Mouse (Mus musculus) stomach, embryonic 15.5 days (tissue): ENCODE results near the gene Ppa1. TPM values are rescaled to one million over a fixed set of nuclear protein-coding genes. Genes with fewer than 3 reads are reported as not detected.
"Not testable (repeated sequence)": the region's sequence is repeated elsewhere in the genome, so short reads cannot be mapped to it uniquely, and the experiment has no call there.

ENCODE experiments used
- ATAC-seq: fragments of 200-750 bp; cut with Nextera tagmentation; 2 replicates; pipeline ENCODE4 v1.8.0; 2017; ENCODE audit warnings: low read depth, moderate number of reproducible peaks, moderate TSS enrichment; ENCODE audit not compliant: insufficient read depth, low FRiP score
- H3K27ac ChIP-seq: fragments of 300-500 bp; sonication (generic); 2 replicates; pipeline ENCODE4 v1.5.1; 2015; ENCODE audit warnings: mild to moderate bottlenecking, inconsistent platforms
- H3K27me3 ChIP-seq: fragments of 300-500 bp; sonication (generic); replicated peaks from 2 replicates; pipeline ENCODE4 v1.6.1; 2015; ENCODE audit warnings: inconsistent platforms
- H3K36me3 ChIP-seq: fragments of 300-500 bp; sonication (generic); 2 replicates; pipeline ENCODE4 v1.6.1; 2015; ENCODE audit warnings: inconsistent platforms
- H3K4me1 ChIP-seq: fragments of 300-500 bp; sonication (generic); 2 replicates; pipeline ENCODE4 v1.6.1; 2015; ENCODE audit warnings: inconsistent platforms
- H3K4me2 ChIP-seq: fragments of 300-500 bp; sonication (generic); 2 replicates; pipeline ENCODE4 v1.6.1; 2015; ENCODE audit warnings: mild to moderate bottlenecking, inconsistent platforms
- H3K4me3 ChIP-seq: fragments of 300-500 bp; sonication (generic); replicated peaks from 2 replicates; pipeline ENCODE4 v1.5.1; 2015; ENCODE audit warnings: inconsistent platforms
- H3K9ac ChIP-seq: fragments of 300-500 bp; sonication (generic); 2 replicates; pipeline ENCODE4 v1.6.1; 2015; ENCODE audit warnings: inconsistent platforms
- H3K9me3 ChIP-seq: fragments of 300-500 bp; sonication (generic); 2 replicates; pipeline ENCODE4 v1.6.1; 2016; ENCODE audit warnings: inconsistent platforms
- WGBS: fragments of 180-500 bp; shearing (Covaris S2); methylation state at CpG from one replicate; pipeline ENCODE4 v1.1.7; 2015; 5-methylcytosine and 5-hydroxymethylcytosine counted together
- polyA plus RNA-seq: library from polyadenylated mRNA; unstranded; fragments of >200 nt; fragmentation: Nextera tagmentation; extraction: Ambion mirVana; gene quantifications from 2 replicates; pipeline ENCODE4 v1.2.1, GENCODE M21; 2015

Ppa1 gene
- polyA plus RNA-seq, 1 experiment from 2014 or later = 181 TPM

GRCm38 (mm10) chr10:61623874-61624273, 24.5 kb upstream of the Ppa1 start:
- not testable (repeated sequence) for ATAC-seq, H3K27ac ChIP-seq, H3K9me3 ChIP-seq, H3K4me3 ChIP-seq, H3K9ac ChIP-seq, H3K4me2 ChIP-seq, H3K36me3 ChIP-seq
- Histone ChIP-seq H3K4me1 (peaks cover 11% of the 10 kb centered on the region), H3K27me3 (peaks cover 21% of the 10 kb centered on the region)
- 69% methylated on average over 3 of the region's 3 CpGs for WGBS

GRCm38 (mm10) chr10:61624771-61625170, 23.6 kb upstream of the Ppa1 start:
- Histone ChIP-seq H3K4me2 (peak overlapping the region; percentile 90; the same call in 1 of the 2 replicates), H3K4me3 (no peak overlapping the region), H3K36me3 (no peaks in the 10 kb centered on the region), H3K9ac (no peak overlapping the region), H3K27me3 (peaks cover 21% of the 10 kb centered on the region), H3K9me3 (no peaks in the 10 kb centered on the region), H3K27ac (no peak overlapping the region), H3K4me1 (peaks cover 11% of the 10 kb centered on the region)
- 36% methylated on average over 5 of the region's 5 CpGs for WGBS
- no peak for ATAC-seq

- no peak overlapping the region for H3K9ac ChIP-seq
- H3K4me3 ChIP-seq = peak overlapping the region; percentile 41
- no peak overlapping the region for H3K27ac ChIP-seq
- H3K4me2 ChIP-seq = peak overlapping the region; percentile 90
- no peaks in the 10 kb centered on the region for H3K9me3 ChIP-seq
- no peak for ATAC-seq
- WGBS = 5% methylated on average over 74 of the region's 74 CpGs
- H3K4me1 ChIP-seq = peaks cover 11% of the 10 kb centered on the region
- no peaks in the 10 kb centered on the region for H3K36me3 ChIP-seq
- peaks cover 21% of the 10 kb centered on the region for H3K27me3 ChIP-seq
Measured at GRCm38 (mm10) chr10:61625381-61626257, 22.7 kb upstream of the Ppa1 start.

GRCm38 (mm10) chr10:61626551-61626950, 21.8 kb upstream of the Ppa1 start:
- no peak overlapping the region for H3K4me2 ChIP-seq
- ATAC-seq = no peak
- no peaks in the 10 kb centered on the region for H3K36me3 ChIP-seq
- 79% methylated on average over 3 of the region's 3 CpGs for WGBS
- H3K4me3 ChIP-seq = no peak overlapping the region
- H3K27ac ChIP-seq = no peak overlapping the region
- H3K27me3 ChIP-seq = peaks cover 21% of the 10 kb centered on the region
- H3K9ac ChIP-seq = no peak overlapping the region
- peaks cover 11% of the 10 kb centered on the region for H3K4me1 ChIP-seq
- no peaks in the 10 kb centered on the region for H3K9me3 ChIP-seq

GRCm38 (mm10) chr10:61627195-61627937, 21.0 kb upstream of the Ppa1 start:
- Histone ChIP-seq H3K4me3 (no peak overlapping the region), H3K9ac (no peak overlapping the region), H3K9me3 (no peaks in the 10 kb centered on the region), H3K27me3 (peaks cover 21% of the 10 kb centered on the region), H3K4me1 (peaks cover 11% of the 10 kb centered on the region), H3K27ac (no peak overlapping the region), H3K36me3 (no peaks in the 10 kb centered on the region), H3K4me2 (no peak overlapping the region)
- 56% methylated on average over 15 of the region's 15 CpGs for WGBS
- ATAC-seq = no peak

GRCm38 (mm10) chr10:61627938-61628250, 20.5 kb upstream of the Ppa1 start:
- Histone ChIP-seq H3K9me3 (no peaks in the 10 kb centered on the region), H3K4me2 (no peak overlapping the region), H3K4me3 (no peak overlapping the region), H3K36me3 (no peaks in the 10 kb centered on the region), H3K9ac (no peak overlapping the region), H3K27ac (no peak overlapping the region), H3K4me1 (peaks cover 11% of the 10 kb centered on the region), H3K27me3 (peaks cover 21% of the 10 kb centered on the region)
- no peak for ATAC-seq
- 75% methylated on average over 4 of the region's 4 CpGs for WGBS

- Histone ChIP-seq H3K4me2 (no peak overlapping the region), H3K4me3 (no peak overlapping the region), H3K27ac (no peak overlapping the region), H3K9me3 (no peaks in the 10 kb centered on the region), H3K9ac (no peak overlapping the region), H3K36me3 (no peaks in the 10 kb centered on the region), H3K27me3 (no peaks in the 10 kb centered on the region), H3K4me1 (no peaks in the 10 kb centered on the region)
- no peak for ATAC-seq
- 73% methylated on average over 10 of the region's 10 CpGs for WGBS
Measured at GRCm38 (mm10) chr10:61632445-61632844, 15.9 kb upstream of the Ppa1 start.

- ATAC-seq = no peak
- H3K27me3 ChIP-seq = no peaks in the 10 kb centered on the region
- H3K27ac ChIP-seq = no peak overlapping the region
- H3K9ac ChIP-seq = no peak overlapping the region
- H3K4me1 ChIP-seq = no peaks in the 10 kb centered on the region
- H3K36me3 ChIP-seq = no peaks in the 10 kb centered on the region
- no peak overlapping the region for H3K4me2 ChIP-seq
- H3K4me3 ChIP-seq = no peak overlapping the region
- H3K9me3 ChIP-seq = no peaks in the 10 kb centered on the region
- 74% methylated on average over 7 of the region's 7 CpGs for WGBS
Measured at GRCm38 (mm10) chr10:61637055-61637454, 11.3 kb upstream of the Ppa1 start.

- ATAC-seq = no peak
- no peaks in the 10 kb centered on the region for H3K9me3 ChIP-seq
- H3K36me3 ChIP-seq = no peaks in the 10 kb centered on the region
- no peaks in the 10 kb centered on the region for H3K27me3 ChIP-seq
- H3K4me1 ChIP-seq = no peaks in the 10 kb centered on the region
- H3K4me2 ChIP-seq = no peak overlapping the region
- no peak overlapping the region for H3K27ac ChIP-seq
- 69% methylated on average over 4 of the region's 4 CpGs for WGBS
- H3K4me3 ChIP-seq = no peak overlapping the region
- H3K9ac ChIP-seq = no peak overlapping the region
Measured at GRCm38 (mm10) chr10:61640363-61640762, 8.0 kb upstream of the Ppa1 start.

- Histone ChIP-seq H3K4me2 (no peak overlapping the region), H3K4me3 (no peak overlapping the region), H3K9ac (no peak overlapping the region), H3K27ac (no peak overlapping the region), H3K9me3 (no peaks in the 10 kb centered on the region), H3K36me3 (no peaks in the 10 kb centered on the region), H3K27me3 (no peaks in the 10 kb centered on the region), H3K4me1 (peaks cover 3% of the 10 kb centered on the region; the same call in 1 of the 2 replicates)
- WGBS = 58% methylated on average over 7 of the region's 7 CpGs
- ATAC-seq = no peak
Measured at GRCm38 (mm10) chr10:61646557-61646956, 1.8 kb upstream of the Ppa1 start.

- Histone ChIP-seq H3K27ac (peak overlapping the region; percentile 77), H3K27me3 (no peaks in the 10 kb centered on the region), H3K9ac (peak overlapping the region; percentile 67), H3K4me2 (peak overlapping the region; percentile 91), H3K36me3 (peaks cover 5% of the 10 kb centered on the region), H3K9me3 (no peaks in the 10 kb centered on the region), H3K4me3 (peak overlapping the region; percentile 90), H3K4me1 (peaks cover 3% of the 10 kb centered on the region; the same call in 1 of the 2 replicates)
- 2% methylated on average over 49 of the region's 49 CpGs for WGBS
- peak; percentile 54 for ATAC-seq
Measured at GRCm38 (mm10) chr10:61648737-61649645, 639 bp downstream of the Ppa1 start.
